Mouse (Mus musculus) CH12.LX (cell line): ENCODE measurements around the gene Haus4. TPM values are rescaled to one million over a fixed set of nuclear protein-coding genes. Genes with fewer than 3 reads are reported as not detected.

Experiments used
- DNase-seq: peaks from one replicate; pipeline ENCODE4 v3.0.0-alpha.2; 2013; ENCODE audit errors: extremely low read depth
- H3K27ac ChIP-seq: 2 replicates; pipeline ENCODE4 v1.5.1; 2012; ENCODE audit warnings: low read depth, mild to moderate bottlenecking, control low read depth, moderate library complexity; ENCODE audit not compliant: insufficient read depth
- H3K27me3 ChIP-seq: replicated peaks from 2 replicates; pipeline ENCODE3; 2012; ENCODE audit warnings: inconsistent platforms
- H3K36me3 ChIP-seq, 2 experiments: replicated peaks in 1 of 2; 2 replicates each; pipeline versions ENCODE3 to v1.6.1; 2012; ENCODE audit warnings: inconsistent platforms in 1 of 2, low read length in 1 of 2, mild to moderate bottlenecking in 1 of 2, mixed read lengths in 1 of 2, moderate library complexity in 1 of 2; ENCODE audit not compliant: control insufficient read depth in 1 of 2, insufficient read depth in 1 of 2
- H3K4me1 ChIP-seq, 2 experiments: 2 replicates each; pipeline ENCODE4 v1.6.1; 2012; ENCODE audit warnings: inconsistent platforms in 1 of 2, moderate library complexity in 1 of 2; ENCODE audit not compliant: insufficient read depth in 2 of 2, control insufficient read depth in 1 of 2
- H3K4me2 ChIP-seq: 2 replicates; pipeline ENCODE4 v1.6.1; 2012; ENCODE audit warnings: low read depth, mild to moderate bottlenecking, control low read depth; ENCODE audit not compliant: poor library complexity, insufficient read depth, severe bottlenecking
- H3K4me3 ChIP-seq, 3 experiments: fragments of 150-350 bp in 1 of 3; sonication (generic) in 1 of 3; replicated peaks in 1 of 3; 2 replicates each; pipeline versions ENCODE3 to v1.5.1; 2011 to 2012; ENCODE audit warnings: low read depth in 2 of 3, low read length in 2 of 3, mild to moderate bottlenecking in 2 of 3, moderate library complexity in 2 of 3, control low read depth in 1 of 3, improper control_type of control experiment in 1 of 3, inconsistent platforms in 1 of 3, mixed read lengths in 1 of 3; ENCODE audit not compliant: poor library complexity in 1 of 3
- H3K79me2 ChIP-seq: replicated peaks from 2 replicates; pipeline ENCODE4 v1.6.1; 2012; ENCODE audit warnings: mild to moderate bottlenecking, moderate library complexity; ENCODE audit not compliant: control insufficient read depth, poor library complexity, insufficient read depth, severe bottlenecking; ENCODE audit errors: extremely low read depth
- H3K9ac ChIP-seq: 2 replicates; pipeline ENCODE4 v1.6.1; 2012; ENCODE audit warnings: low read depth, mild to moderate bottlenecking, control low read depth, moderate library complexity; ENCODE audit not compliant: insufficient read depth
- H3K9me3 ChIP-seq: replicated peaks from 2 replicates; pipeline ENCODE3; 2012; ENCODE audit warnings: low read length, inconsistent platforms, mixed read lengths
- CHD1 ChIP-seq: IDR thresholded peaks from 2 replicates; pipeline ENCODE4 v1.6.1; 2012; ENCODE audit warnings: low read depth, low read length, improper control_type of control experiment, inconsistent platforms
- CHD2 ChIP-seq: IDR thresholded peaks from 2 replicates; pipeline ENCODE4 v1.6.1; 2011; ENCODE audit warnings: low read length, improper control_type of control experiment
- CTCF ChIP-seq, 2 experiments: IDR thresholded peaks in 1 of 2; conservative IDR thresholded peaks in 1 of 2; 2 replicates each; pipeline ENCODE4 v1.5.1; 2011 to 2012; ENCODE audit warnings: low read depth in 2 of 2, low read length in 2 of 2, improper control_type of control experiment in 1 of 2, inconsistent platforms in 1 of 2, mild to moderate bottlenecking in 1 of 2, moderate library complexity in 1 of 2
- EP300 ChIP-seq: IDR thresholded peaks from 2 replicates; pipeline ENCODE4 v1.6.1; 2011; ENCODE audit warnings: low read length, improper control_type of control experiment
- GABPA ChIP-seq: IDR thresholded peaks from 2 replicates; pipeline ENCODE4 v1.6.1; 2012; ENCODE audit warnings: low read depth, low read length, improper control_type of control experiment, inconsistent platforms; ENCODE audit not compliant: insufficient replicate concordance
- HCFC1 ChIP-seq: IDR thresholded peaks from 2 replicates; pipeline ENCODE4 v1.6.1; 2012; ENCODE audit warnings: low read depth, mild to moderate bottlenecking, inconsistent platforms, low read length, improper control_type of control experiment
- IRF4 ChIP-seq: IDR thresholded peaks from 2 replicates; pipeline ENCODE4 v1.6.1; 2014; ENCODE audit warnings: low read depth, mild to moderate bottlenecking, inconsistent platforms, low read length, improper control_type of control experiment
- JUN ChIP-seq: IDR thresholded peaks from 2 replicates; pipeline ENCODE4 v1.6.1; 2011; ENCODE audit warnings: low read depth, mild to moderate bottlenecking, low read length, improper control_type of control experiment, moderate library complexity; ENCODE audit not compliant: insufficient read depth
- KAT2A ChIP-seq: IDR thresholded peaks from 2 replicates; pipeline ENCODE4 v1.6.1; 2012; ENCODE audit warnings: low read length, improper control_type of control experiment, inconsistent platforms; ENCODE audit not compliant: insufficient replicate concordance
- MAFK ChIP-seq: IDR thresholded peaks from 2 replicates; pipeline ENCODE4 v1.6.1; 2011; ENCODE audit warnings: low read length, improper control_type of control experiment; ENCODE audit not compliant: insufficient replicate concordance
- MAX ChIP-seq: IDR thresholded peaks from 2 replicates; pipeline ENCODE4 v1.6.1; 2011; ENCODE audit warnings: low read length, improper control_type of control experiment
- MAZ ChIP-seq: IDR thresholded peaks from 2 replicates; pipeline ENCODE4 v1.6.1; 2012; ENCODE audit warnings: low read depth, mild to moderate bottlenecking, inconsistent platforms, low read length, improper control_type of control experiment, moderate library complexity
- MXI1 ChIP-seq: IDR thresholded peaks from 2 replicates; pipeline ENCODE4 v1.6.1; 2011; ENCODE audit warnings: mild to moderate bottlenecking, low read depth, low read length, improper control_type of control experiment
- MYC ChIP-seq: IDR thresholded peaks from 2 replicates; pipeline ENCODE4 v1.6.1; 2011; ENCODE audit warnings: low read depth, mild to moderate bottlenecking, improper control_type of control experiment, low read length
- NELFE ChIP-seq: IDR thresholded peaks from 2 replicates; pipeline ENCODE4 v1.6.1; 2011; ENCODE audit warnings: low read depth, low read length, improper control_type of control experiment
- PAX5 ChIP-seq: IDR thresholded peaks from 2 replicates; pipeline ENCODE4 v1.6.1; 2012; ENCODE audit warnings: low read length, inconsistent platforms, mixed read lengths
- POLR2AphosphoS2 ChIP-seq: IDR thresholded peaks from 2 replicates; pipeline ENCODE4 v1.6.1; 2011; ENCODE audit warnings: low read depth, low read length, improper control_type of control experiment
- RAD21 ChIP-seq: IDR thresholded peaks from 2 replicates; pipeline ENCODE4 v1.6.1; 2011; ENCODE audit warnings: low read depth, mild to moderate bottlenecking, low read length, improper control_type of control experiment, moderate library complexity
- SIN3A ChIP-seq: IDR thresholded peaks from 2 replicates; pipeline ENCODE4 v1.6.1; 2012; ENCODE audit warnings: low read length, improper control_type of control experiment, inconsistent platforms
- SMC3 ChIP-seq: IDR thresholded peaks from 2 replicates; pipeline ENCODE4 v1.6.1; 2011; ENCODE audit warnings: low read depth, low read length, improper control_type of control experiment
- TCF12 ChIP-seq: IDR thresholded peaks from 2 replicates; pipeline ENCODE4 v1.6.1; 2014; ENCODE audit warnings: low read depth, mild to moderate bottlenecking, inconsistent platforms, low read length, improper control_type of control experiment
- UBTF ChIP-seq: IDR thresholded peaks from 2 replicates; pipeline ENCODE4 v1.6.1; 2012; ENCODE audit warnings: low read depth, mild to moderate bottlenecking, inconsistent platforms, low read length, improper control_type of control experiment, moderate library complexity
- USF1 ChIP-seq: IDR thresholded peaks from 2 replicates; pipeline ENCODE4 v1.6.1; 2014; ENCODE audit warnings: low read depth, mild to moderate bottlenecking, inconsistent platforms, low read length, improper control_type of control experiment
- ZKSCAN1 ChIP-seq: IDR thresholded peaks from 2 replicates; pipeline ENCODE4 v1.6.1; 2012; ENCODE audit warnings: low read depth, inconsistent platforms, low read length, improper control_type of control experiment, borderline replicate concordance
- ZNF384 ChIP-seq: IDR thresholded peaks from 2 replicates; pipeline ENCODE4 v1.6.1; 2012; ENCODE audit warnings: low read depth, low read length, improper control_type of control experiment, inconsistent platforms
- dilution Hi-C: fragments of 300-500 bp; cut with MboI; formaldehyde crosslinking; loops from 2 replicates; pipeline ENCODE4 v1.14.3; 2020; ENCODE audit warnings: low sequenced_read_pairs; ENCODE audit not compliant: extremely low pct_unique_long_range_greater_than_20kb, extremely low pct_ligation_motif_present
- in situ Hi-C: fragments of 300-500 bp; cut with MboI; formaldehyde crosslinking; loops from 3 replicates; pipeline ENCODE4 v1.14.3; 2019; ENCODE audit warnings: low sequenced_read_pairs, low pct_ligation_motif_present, low pct_unique_long_range_greater_than_20kb, mixed read lengths
- polyA plus RNA-seq: library from polyadenylated mRNA; unstranded; fragments of >175 nt; gene quantifications from 2 replicates; pipeline ENCODE4 v1.2.1, GENCODE M21; 2012; ENCODE audit warnings: low read depth; ENCODE audit not compliant: insufficient read length
- total RNA-seq, 2 experiments: library from RNA; depleted of rRNA; stranded (reverse); fragments of 300-350 nt in 1 of 2; fragments of >200 nt in 1 of 2; gene quantifications; 2 replicates each; pipeline ENCODE4 v1.2.3; 2012 to 2014

Haus4 gene
- total and polyA plus RNA-seq, 3 experiments = 65.5 to 116 (median 94.3) TPM

GRCm38 (mm10) chr14:54577089-54577982, 22.9 kb upstream of the Haus4 start, which contains the start of gene Ajuba:
Ajuba (minus strand) TSS chr14:54577558.
- no peak within 1 kb of the TSS for H3K4me3 ChIP-seq
- H3K27ac ChIP-seq = no peak within 1 kb of the TSS
- no peaks in the 10 kb centered on the region for H3K36me3 ChIP-seq
- dilution Hi-C loops (no loop called here), in situ Hi-C loops (loop anchor here (10.0 kb wide), 1 partner anchor 57 kb away; no protein-coding TSS in a partner anchor)
- TF ChIP-seq ZNF384 (no peak), PAX5 (no peak), MAFK (no peak), POLR2AphosphoS2 (no peak), CHD1 (no peak), ZKSCAN1 (no peak), CHD2 (no peak), SMC3 (no peak), MXI1 (no peak), SIN3A (no peak), HCFC1 (no peak), UBTF (no peak), IRF4 (no peak), MAZ (no peak), JUN (no peak)
- no peaks in the 10 kb centered on the region for H3K79me2 ChIP-seq
- no peak within 1 kb of the TSS for H3K9ac ChIP-seq
- peaks cover 0 to 17% of the 10 kb centered on the region in 2 experiments; a peak in 1 of 4 replicates for H3K4me1 ChIP-seq
- H3K4me2 ChIP-seq = no peak within 1 kb of the TSS
- peaks cover 3% of the 10 kb centered on the region for H3K27me3 ChIP-seq
- H3K9me3 ChIP-seq = peaks cover 26% of the 10 kb centered on the region
- DNase-seq = no peak

GRCm38 (mm10) chr14:54576241-54577088, 22.0 kb upstream of the Haus4 start:
- Histone ChIP-seq H3K4me3 (no peak overlapping the region), H3K27me3 (peaks cover 3% of the 10 kb centered on the region), H3K27ac (no peak overlapping the region), H3K9ac (no peak overlapping the region), H3K9me3 (peaks cover 26% of the 10 kb centered on the region), H3K4me1 (peaks cover 0 to 17% of the 10 kb centered on the region in 2 experiments; a peak in 1 of 4 replicates), H3K4me2 (no peak overlapping the region), H3K36me3 (no peaks in the 10 kb centered on the region), H3K79me2 (no peaks in the 10 kb centered on the region)
- TF ChIP-seq POLR2AphosphoS2 (no peak), USF1 (no peak), GABPA (no peak), CTCF (conservative IDR thresholded peaks at IDR 0.05 in 1 of 2, IDR thresholded peaks at IDR 0.05 in 1 of 2; ENCODE audit: low read depth in 2 of 2, low read length in 2 of 2) (no peak), EP300 (no peak), UBTF (no peak), RAD21 (no peak), CHD1 (no peak), MAX (no peak), MYC (no peak), HCFC1 (no peak), NELFE (no peak), TCF12 (no peak), KAT2A (no peak), MXI1 (no peak)
- DNase-seq = no peak
- in situ Hi-C loops = loop anchor here (10.0 kb wide), 1 partner anchor 58 kb away; no protein-coding TSS in a partner anchor
- dilution Hi-C loops = no loop called here
